Mouse (Mus musculus) ES-Bruce4 (cell line): Measurements from ENCODE around the gene Borcs7.

Source experiments
- CTCF ChIP-seq: IDR thresholded peaks from one replicate; pipeline ENCODE4 v1.8.1; 2011; ENCODE audit warnings: low read depth, low read length
- EP300 ChIP-seq: IDR thresholded peaks from 2 replicates; pipeline ENCODE4 v1.6.1; 2011; ENCODE audit warnings: low read depth, low read length; ENCODE audit not compliant: insufficient read depth
- POLR2A ChIP-seq: IDR thresholded peaks from one replicate; pipeline ENCODE4 v1.8.1; 2011; ENCODE audit warnings: low read length; ENCODE audit not compliant: insufficient read depth

DNA sequence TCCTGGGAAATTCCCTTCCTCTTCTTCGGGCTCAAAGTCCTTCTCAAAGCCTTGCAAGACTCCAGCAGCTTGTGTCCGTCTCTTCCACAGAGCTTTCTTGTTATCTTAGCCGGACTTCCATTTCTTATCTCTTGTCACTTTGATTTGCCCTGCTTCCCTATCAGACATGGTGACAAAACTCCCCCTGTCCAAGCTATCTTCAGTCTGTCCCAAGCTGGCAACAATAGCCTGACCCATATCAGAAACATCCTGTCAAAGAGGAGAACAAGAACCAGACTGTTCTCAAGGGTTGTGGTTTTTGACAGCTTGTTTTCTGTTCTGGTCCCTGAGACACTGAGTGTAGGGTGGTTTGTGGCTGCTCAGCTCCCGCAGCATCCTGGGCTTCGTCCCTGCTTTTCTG, 45.5 kb downstream of the Borcs7 start:
- TF ChIP-seq POLR2A (no peak), CTCF (no peak), EP300 (no peak)
